Mouse (Mus musculus) stomach, embryonic 15.5 days (tissue): ENCODE data around the gene Oas1d. TPM values are rescaled to one million over a fixed set of nuclear protein-coding genes. Genes with fewer than 3 reads are reported as not detected.
"Not testable (repeated sequence)": the region's sequence is repeated elsewhere in the genome, so short reads cannot be mapped to it uniquely, and the experiment has no call there.

Experiments
- ATAC-seq: fragments of 200-750 bp; cut with Nextera tagmentation; 2 replicates; pipeline ENCODE4 v1.8.0; 2017; ENCODE audit warnings: low read depth, moderate number of reproducible peaks, moderate TSS enrichment; ENCODE audit not compliant: insufficient read depth, low FRiP score
- H3K27ac ChIP-seq: fragments of 300-500 bp; sonication (generic); 2 replicates; pipeline ENCODE4 v1.5.1; 2015; ENCODE audit warnings: mild to moderate bottlenecking, inconsistent platforms
- H3K27me3 ChIP-seq: fragments of 300-500 bp; sonication (generic); replicated peaks from 2 replicates; pipeline ENCODE4 v1.6.1; 2015; ENCODE audit warnings: inconsistent platforms
- H3K36me3 ChIP-seq: fragments of 300-500 bp; sonication (generic); 2 replicates; pipeline ENCODE4 v1.6.1; 2015; ENCODE audit warnings: inconsistent platforms
- H3K4me1 ChIP-seq: fragments of 300-500 bp; sonication (generic); 2 replicates; pipeline ENCODE4 v1.6.1; 2015; ENCODE audit warnings: inconsistent platforms
- H3K4me2 ChIP-seq: fragments of 300-500 bp; sonication (generic); 2 replicates; pipeline ENCODE4 v1.6.1; 2015; ENCODE audit warnings: mild to moderate bottlenecking, inconsistent platforms
- H3K4me3 ChIP-seq: fragments of 300-500 bp; sonication (generic); replicated peaks from 2 replicates; pipeline ENCODE4 v1.5.1; 2015; ENCODE audit warnings: inconsistent platforms
- H3K9ac ChIP-seq: fragments of 300-500 bp; sonication (generic); 2 replicates; pipeline ENCODE4 v1.6.1; 2015; ENCODE audit warnings: inconsistent platforms
- H3K9me3 ChIP-seq: fragments of 300-500 bp; sonication (generic); 2 replicates; pipeline ENCODE4 v1.6.1; 2016; ENCODE audit warnings: inconsistent platforms
- WGBS: fragments of 180-500 bp; shearing (Covaris S2); methylation state at CpG from one replicate; pipeline ENCODE4 v1.1.7; 2015; 5-methylcytosine and 5-hydroxymethylcytosine counted together
- polyA plus RNA-seq: library from polyadenylated mRNA; unstranded; fragments of >200 nt; fragmentation: Nextera tagmentation; extraction: Ambion mirVana; gene quantifications from 2 replicates; pipeline ENCODE4 v1.2.1, GENCODE M21; 2015

The Oas1d gene
- polyA plus RNA-seq, 1 experiment from 2014 or later, result not detected

GRCm38 (mm10) chr5:120888294-120888815 is 26.0 kb upstream of the Oas1d start:
- ATAC-seq, H3K4me2 ChIP-seq, H3K27ac ChIP-seq, H3K36me3 ChIP-seq, H3K27me3 ChIP-seq, H3K4me3 ChIP-seq, H3K9me3 ChIP-seq, H3K4me1 ChIP-seq, H3K9ac ChIP-seq: not testable (repeated sequence)
- WGBS, result 32% methylated on average over 4 of the region's 4 CpGs

- WGBS, result 77% methylated on average over 2 of the region's 2 CpGs
- no peak overlapping the region for H3K4me2 ChIP-seq
- no peaks in the 10 kb centered on the region for H3K9me3 ChIP-seq
- H3K4me3 ChIP-seq, result no peak overlapping the region
- no peaks in the 10 kb centered on the region for H3K4me1 ChIP-seq
- no peaks in the 10 kb centered on the region for H3K36me3 ChIP-seq
- no peak overlapping the region for H3K27ac ChIP-seq
- H3K27me3 ChIP-seq, result no peaks in the 10 kb centered on the region
- no peak overlapping the region for H3K9ac ChIP-seq
- no peak for ATAC-seq
Measured at GRCm38 (mm10) chr5:120890026-120890425, 24.3 kb upstream of the Oas1d start.

DNA sequence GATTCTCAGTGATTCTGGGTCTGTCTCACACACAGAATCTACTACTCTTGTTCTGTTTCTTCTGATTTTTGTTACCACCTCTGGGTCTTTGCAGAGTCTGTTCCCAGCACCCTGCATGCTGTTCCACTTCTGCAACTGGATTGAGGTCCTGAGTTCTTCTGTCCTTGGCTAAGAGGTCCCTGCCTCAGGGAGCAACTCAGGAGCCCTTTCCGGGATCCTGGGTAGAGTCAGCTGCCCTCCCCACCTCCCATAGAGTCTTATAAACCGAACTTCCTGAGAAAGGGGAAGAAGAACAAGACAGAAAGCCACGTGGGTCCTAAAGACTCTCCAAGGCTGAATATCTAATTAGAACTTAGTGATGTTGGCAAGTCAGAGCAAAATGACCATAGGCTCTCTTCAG is 23.3 kb upstream of the Oas1d start:
- WGBS, result 60% methylated on average over 3 of the region's 3 CpGs
- Histone ChIP-seq H3K9ac (no peak overlapping the region), H3K36me3 (no peaks in the 10 kb centered on the region), H3K27me3 (no peaks in the 10 kb centered on the region), H3K4me3 (no peak overlapping the region), H3K27ac (no peak overlapping the region), H3K9me3 (no peaks in the 10 kb centered on the region), H3K4me2 (no peak overlapping the region), H3K4me1 (no peaks in the 10 kb centered on the region)
- no peak for ATAC-seq

DNA sequence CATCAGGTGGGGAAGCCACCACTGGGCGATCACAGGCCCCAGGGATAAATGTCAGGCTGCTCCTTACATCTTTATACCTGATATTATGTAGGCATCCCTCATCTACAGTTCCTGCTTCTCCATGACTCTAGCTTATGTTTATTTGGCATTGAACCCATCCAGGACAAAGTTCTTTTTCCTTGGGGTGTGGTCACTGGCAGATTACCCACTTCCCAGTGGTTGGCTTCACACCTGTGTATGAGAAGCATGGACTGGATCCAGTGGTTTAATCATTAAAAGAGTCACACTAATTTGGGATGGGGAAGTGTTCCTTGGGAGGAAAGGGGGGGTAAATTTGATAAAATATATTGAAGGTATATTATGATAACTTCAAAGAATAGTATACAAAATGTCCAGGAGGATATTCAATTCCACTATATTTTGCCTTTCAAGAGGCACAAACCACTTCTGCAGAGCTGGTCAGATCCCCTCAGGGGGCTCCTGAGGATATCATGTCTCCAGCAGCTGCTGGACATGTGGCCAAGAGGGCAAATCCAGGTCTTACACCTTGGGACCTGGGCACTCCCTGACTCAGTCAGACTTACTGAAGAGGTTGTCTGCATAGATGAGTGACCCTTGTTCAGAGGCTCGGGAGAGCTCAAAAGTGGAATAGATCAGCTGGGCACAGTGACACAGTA is 22.6 kb upstream of the Oas1d start:
- H3K9me3 ChIP-seq, ATAC-seq, H3K4me3 ChIP-seq, H3K4me1 ChIP-seq, H3K27ac ChIP-seq, H3K9ac ChIP-seq, H3K4me2 ChIP-seq, H3K27me3 ChIP-seq, H3K36me3 ChIP-seq: not testable (repeated sequence)
- 87% methylated on average over 2 of the region's 2 CpGs for WGBS

GRCm38 (mm10) chr5:120892243-120892660 is 22.1 kb upstream of the Oas1d start:
- no peak overlapping the region for H3K4me3 ChIP-seq
- H3K4me1 ChIP-seq, result no peaks in the 10 kb centered on the region
- H3K27ac ChIP-seq, result no peak overlapping the region
- no peaks in the 10 kb centered on the region for H3K9me3 ChIP-seq
- H3K9ac ChIP-seq, result no peak overlapping the region
- H3K27me3 ChIP-seq, result no peaks in the 10 kb centered on the region
- no peak overlapping the region for H3K4me2 ChIP-seq
- no peaks in the 10 kb centered on the region for H3K36me3 ChIP-seq
- WGBS, result 57% methylated on average over 2 of the region's 2 CpGs
- no peak for ATAC-seq

DNA sequence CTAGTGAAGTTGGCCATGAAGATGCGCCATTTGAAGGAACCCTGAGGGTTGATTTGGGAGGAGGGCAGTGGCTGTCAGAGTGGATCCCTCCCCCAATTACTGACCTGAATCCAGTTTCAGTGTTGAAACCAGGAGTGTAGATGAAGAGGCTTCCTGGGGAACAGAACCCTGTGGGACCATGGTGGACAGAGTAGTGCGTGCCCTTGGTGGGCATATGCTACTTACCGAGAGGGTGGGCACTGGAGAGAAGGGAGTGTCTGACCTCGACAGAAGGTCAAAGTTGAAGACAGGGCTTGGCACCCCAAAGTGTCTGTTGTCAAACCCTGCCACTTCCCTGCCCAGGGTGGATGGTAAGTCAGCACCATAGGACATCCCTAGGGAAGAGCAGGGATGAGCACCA is 20.5 kb upstream of the Oas1d start:
- WGBS, result 89% methylated on average over 4 of the region's 4 CpGs
- not testable (repeated sequence) for H3K4me3 ChIP-seq, H3K4me1 ChIP-seq, H3K27me3 ChIP-seq, H3K9me3 ChIP-seq, ATAC-seq, H3K27ac ChIP-seq, H3K36me3 ChIP-seq, H3K9ac ChIP-seq, H3K4me2 ChIP-seq

- H3K36me3 ChIP-seq, ATAC-seq, H3K27ac ChIP-seq, H3K9ac ChIP-seq, H3K4me3 ChIP-seq, H3K27me3 ChIP-seq, H3K4me1 ChIP-seq, H3K4me2 ChIP-seq, H3K9me3 ChIP-seq: not testable (repeated sequence)
- WGBS, result 73% methylated on average over 2 of the region's 2 CpGs
Measured at GRCm38 (mm10) chr5:120894692-120895091, 19.6 kb upstream of the Oas1d start.

DNA sequence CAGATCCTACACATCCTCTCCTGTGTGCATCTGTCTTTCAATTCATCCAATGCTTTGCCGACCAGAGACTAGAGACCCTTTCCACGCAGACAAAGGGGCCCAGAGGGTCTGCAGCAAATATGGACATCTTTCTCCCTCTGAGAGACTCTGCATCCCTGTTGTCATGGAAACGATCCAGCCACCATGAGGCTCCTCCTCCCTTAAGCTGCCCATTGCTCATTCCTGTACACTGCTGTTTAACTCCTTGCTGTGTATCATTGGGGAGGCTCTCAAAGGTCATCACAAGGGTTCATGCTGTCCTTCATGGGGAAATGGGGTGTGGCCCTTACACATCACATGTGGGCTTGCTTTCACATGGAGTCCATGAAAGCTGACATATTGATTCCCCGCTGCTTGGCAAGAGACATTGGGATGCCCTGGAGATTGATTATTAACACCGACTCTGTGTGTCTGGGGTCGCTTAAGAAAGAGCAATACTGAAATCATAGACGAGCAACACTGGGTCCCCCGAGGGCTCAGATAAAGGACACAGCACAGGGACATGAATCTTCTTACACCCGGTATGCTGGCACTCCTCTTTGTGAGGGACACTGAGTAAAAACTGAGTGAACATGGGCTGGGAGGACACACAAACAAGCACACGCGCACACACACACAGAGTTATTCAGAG is 19.0 kb upstream of the Oas1d start:
- ATAC-seq, result no peak
- Histone ChIP-seq H3K27me3 (no peaks in the 10 kb centered on the region), H3K4me1 (no peaks in the 10 kb centered on the region), H3K36me3 (no peaks in the 10 kb centered on the region), H3K9me3 (no peaks in the 10 kb centered on the region), H3K4me3 (no peak overlapping the region), H3K27ac (no peak overlapping the region), H3K9ac (no peak overlapping the region), H3K4me2 (no peak overlapping the region)
- 83% methylated on average over 11 of the region's 11 CpGs for WGBS

- 86% methylated on average over 6 of the region's 6 CpGs for WGBS
- no peak for ATAC-seq
- Histone ChIP-seq H3K27me3 (no peaks in the 10 kb centered on the region), H3K4me2 (no peak overlapping the region), H3K27ac (no peak overlapping the region), H3K9me3 (no peaks in the 10 kb centered on the region), H3K36me3 (no peaks in the 10 kb centered on the region), H3K4me3 (no peak overlapping the region), H3K4me1 (no peaks in the 10 kb centered on the region), H3K9ac (no peak overlapping the region)
Measured at GRCm38 (mm10) chr5:120898307-120898706, 16.0 kb upstream of the Oas1d start.

DNA sequence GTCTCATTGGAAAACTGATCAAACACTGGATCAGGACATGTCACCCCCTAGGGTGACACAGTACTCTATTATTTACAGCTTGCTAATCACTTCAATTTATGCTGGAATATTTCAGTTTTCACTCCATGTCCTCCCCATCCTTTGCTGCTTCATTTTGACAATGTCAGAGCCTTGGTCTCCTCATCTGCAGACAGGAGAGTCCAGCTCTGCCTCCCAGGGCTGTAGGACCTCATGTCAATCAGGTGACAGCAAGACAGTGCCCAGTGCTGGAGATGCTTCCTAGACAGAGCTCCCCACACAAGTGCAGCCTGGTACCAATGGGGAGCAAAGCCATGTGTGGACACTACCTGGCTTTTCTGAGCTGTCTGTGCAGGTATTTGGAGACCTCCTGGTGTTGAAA is 15.6 kb upstream of the Oas1d start:
- Histone ChIP-seq H3K9me3 (no peaks in the 10 kb centered on the region), H3K27ac (no peak overlapping the region), H3K4me3 (no peak overlapping the region), H3K4me1 (no peaks in the 10 kb centered on the region), H3K9ac (no peak overlapping the region), H3K27me3 (no peaks in the 10 kb centered on the region), H3K4me2 (no peak overlapping the region), H3K36me3 (no peaks in the 10 kb centered on the region)
- ATAC-seq, result no peak

DNA sequence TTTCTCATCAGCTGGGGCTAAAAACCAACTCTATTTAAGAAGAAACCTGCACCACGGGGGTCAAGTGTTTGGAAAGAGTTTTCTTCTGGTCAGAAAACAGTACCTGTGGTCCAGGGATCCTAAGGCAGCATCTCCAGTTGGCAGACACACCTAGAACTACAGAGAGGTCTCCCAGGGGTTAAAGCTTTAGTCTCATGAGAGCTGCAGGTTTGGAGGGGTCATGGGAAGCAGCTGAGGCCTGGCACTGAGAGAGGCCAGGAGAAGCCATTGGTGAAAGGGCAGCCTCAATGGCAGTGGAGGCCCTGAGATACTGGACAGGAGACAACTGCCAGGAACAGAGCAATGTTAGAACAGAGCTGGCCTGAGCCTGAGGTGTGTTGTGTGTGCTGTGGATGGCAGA is 13.7 kb upstream of the Oas1d start:
- no peaks in the 10 kb centered on the region for H3K27me3 ChIP-seq
- ATAC-seq, result no peak

GRCm38 (mm10) chr5:120902056-120902455 is 12.3 kb upstream of the Oas1d start:
- no peaks in the 10 kb centered on the region for H3K9me3 ChIP-seq
- no peak overlapping the region for H3K4me3 ChIP-seq
- ATAC-seq, result no peak
- no peak overlapping the region for H3K27ac ChIP-seq
- no peak overlapping the region for H3K9ac ChIP-seq
- H3K36me3 ChIP-seq, result no peaks in the 10 kb centered on the region
- H3K27me3 ChIP-seq, result no peaks in the 10 kb centered on the region
- no peak overlapping the region for H3K4me2 ChIP-seq
- WGBS, result 91% methylated on average over 5 of the region's 5 CpGs
- no peaks in the 10 kb centered on the region for H3K4me1 ChIP-seq

More for the DNA sequence above, 13.7 kb upstream of the Oas1d start:
- H3K9ac ChIP-seq, result no peak overlapping the region
- no peak overlapping the region for H3K4me3 ChIP-seq
- 45% methylated on average over 1 of the region's 1 CpGs for WGBS
- H3K36me3 ChIP-seq, result no peaks in the 10 kb centered on the region
- no peaks in the 10 kb centered on the region for H3K9me3 ChIP-seq
- no peak overlapping the region for H3K4me2 ChIP-seq
- no peaks in the 10 kb centered on the region for H3K4me1 ChIP-seq
- no peak overlapping the region for H3K27ac ChIP-seq
